Mouse (Mus musculus) lung, embryonic 14.5 days (tissue): ENCODE results near the gene Chkb. TPM values are rescaled to one million over a fixed set of nuclear protein-coding genes. Genes with fewer than 3 reads are reported as not detected.
A peak's percentile ranks its signal among the peaks of the same experiment; 100 is the strongest.

ENCODE experiments used
- ATAC-seq: fragments of 200-750 bp; cut with Nextera tagmentation; 2 replicates; pipeline ENCODE4 v1.8.0; 2017; ENCODE audit warnings: mild to moderate bottlenecking, moderate TSS enrichment, moderate library complexity; ENCODE audit not compliant: insufficient read depth
- DNase-seq: peaks from one replicate; pipeline ENCODE4 v3.0.0-alpha.2; 2015
- H3K27ac ChIP-seq: fragments of 300-500 bp; sonication (generic); 2 replicates; pipeline ENCODE4 v1.5.1; 2014; ENCODE audit warnings: low read depth, mild to moderate bottlenecking, moderate library complexity
- H3K27me3 ChIP-seq: fragments of 300-500 bp; sonication (generic); 2 replicates; pipeline ENCODE4 v1.6.1; 2014; ENCODE audit warnings: low read length, control low read depth; ENCODE audit not compliant: insufficient read depth
- H3K36me3 ChIP-seq: fragments of 300-500 bp; sonication (generic); 2 replicates; pipeline ENCODE4 v1.6.1; 2014; ENCODE audit warnings: control low read depth; ENCODE audit not compliant: insufficient read depth
- H3K4me1 ChIP-seq: fragments of 300-500 bp; sonication (generic); 2 replicates; pipeline ENCODE4 v1.6.1; 2014; ENCODE audit warnings: antibody characterized with exemption, control low read depth; ENCODE audit not compliant: insufficient read depth
- H3K4me2 ChIP-seq: fragments of 300-500 bp; sonication (generic); 2 replicates; pipeline ENCODE4 v1.6.1; 2014; ENCODE audit warnings: mild to moderate bottlenecking
- H3K4me3 ChIP-seq: fragments of 300-500 bp; sonication (generic); 2 replicates; pipeline ENCODE4 v1.5.1; 2014; ENCODE audit warnings: low read depth, low read length
- H3K9ac ChIP-seq: fragments of 300-500 bp; sonication (generic); 2 replicates; pipeline ENCODE4 v1.6.1; 2014
- H3K9me3 ChIP-seq: fragments of 300-500 bp; sonication (generic); 2 replicates; pipeline ENCODE4 v1.6.1; 2016; ENCODE audit warnings: low read depth, low read length, control low read depth
- CTCF ChIP-seq: IDR thresholded peaks from 2 replicates; pipeline ENCODE4 v1.5.1; 2016; ENCODE audit warnings: antibody characterized with exemption, low read depth
- WGBS: fragments of 180-500 bp; shearing (Covaris S2); extraction: QIAGEN DNeasy Blood & Tissue Kit; methylation state at CpG from one replicate; pipeline ENCODE4 v1.1.7; 2014; 5-methylcytosine and 5-hydroxymethylcytosine counted together
- polyA plus RNA-seq: library from polyadenylated mRNA; unstranded; fragments of >200 nt; fragmentation: Nextera tagmentation; extraction: Ambion mirVana; gene quantifications from 2 replicates; pipeline ENCODE4 v1.2.1, GENCODE M21; 2014

Chkb gene
- polyA plus RNA-seq, 1 experiment from 2014 or later = 45.9 TPM

DNA sequence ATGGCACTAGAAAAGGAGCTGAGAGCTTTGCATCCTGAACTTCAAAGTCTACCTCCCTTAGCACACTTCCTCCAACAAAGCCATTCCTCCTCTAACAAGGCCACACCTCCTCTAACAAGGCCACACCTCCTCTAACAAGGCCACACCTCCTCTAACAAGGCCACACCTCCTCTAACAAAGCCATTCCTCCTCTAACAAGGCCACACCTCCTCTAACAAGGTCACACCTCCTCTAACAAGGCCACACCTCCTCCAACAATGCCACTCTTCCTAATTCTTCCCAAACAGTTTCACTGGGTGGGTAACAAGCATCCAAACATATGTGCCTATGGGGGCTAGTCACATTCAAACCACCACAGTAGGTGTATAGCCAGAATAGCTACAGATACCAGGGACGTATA is 27.2 kb downstream of the Chkb start:
- no peak for ATAC-seq
- Histone ChIP-seq H3K9ac (no peak overlapping the region), H3K4me1 (no peaks in the 10 kb centered on the region), H3K9me3 (no peaks in the 10 kb centered on the region), H3K27me3 (no peaks in the 10 kb centered on the region), H3K36me3 (no peaks in the 10 kb centered on the region), H3K4me2 (no peak overlapping the region), H3K4me3 (no peak overlapping the region), H3K27ac (no peak overlapping the region)
- TF ChIP-seq CTCF = no peak
- 84% methylated on average over 1 of the region's 1 CpGs for WGBS
- DNase-seq = no peak

DNA sequence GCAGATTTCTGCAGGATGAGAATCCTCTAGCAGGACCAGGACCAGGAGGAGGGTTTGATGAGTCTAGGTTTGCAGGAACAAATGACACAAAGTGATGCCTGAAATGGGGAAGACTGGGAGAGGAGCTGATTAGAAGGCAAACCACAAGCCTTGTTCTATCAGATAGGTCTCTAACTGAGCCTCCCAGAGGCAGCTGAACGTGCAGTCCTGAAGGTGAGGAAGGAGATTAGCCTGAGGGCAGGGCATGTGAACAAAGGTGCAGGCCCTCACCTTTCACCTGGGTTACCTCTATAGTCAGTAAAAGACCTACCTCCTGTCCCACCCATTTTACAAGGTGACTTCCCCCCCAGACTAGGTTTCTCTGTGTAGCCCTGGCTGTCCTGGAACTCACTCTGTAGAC is 30.0 kb downstream of the Chkb start:
- Histone ChIP-seq H3K36me3 (no peaks in the 10 kb centered on the region), H3K4me3 (no peak overlapping the region), H3K4me1 (no peaks in the 10 kb centered on the region), H3K27ac (no peak overlapping the region), H3K27me3 (no peaks in the 10 kb centered on the region), H3K4me2 (no peak overlapping the region), H3K9ac (no peak overlapping the region), H3K9me3 (no peaks in the 10 kb centered on the region)
- no peak for DNase-seq
- no peak for ATAC-seq
- no peak for TF ChIP-seq CTCF
- 52% methylated on average over 1 of the region's 1 CpGs for WGBS

DNA sequence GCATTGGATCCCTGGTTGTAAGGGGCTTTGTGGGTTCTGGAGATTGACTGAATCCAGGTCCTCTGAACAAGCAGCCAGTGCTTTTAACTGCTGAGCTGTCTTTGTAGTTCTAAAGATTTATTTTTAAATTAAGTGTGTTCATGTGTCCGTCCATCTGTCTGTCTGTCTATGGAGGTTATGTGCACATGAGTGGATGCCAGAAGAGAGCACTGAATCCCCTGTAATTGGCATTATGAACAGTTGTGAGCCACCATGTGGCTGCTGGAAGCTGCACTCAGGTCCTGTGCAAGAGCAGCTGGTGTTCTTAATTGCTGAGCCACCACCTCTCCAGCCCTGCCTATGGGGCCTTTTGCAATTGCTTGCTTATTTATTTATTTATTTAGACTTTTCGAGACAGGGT is 31.6 kb downstream of the Chkb start:
- Histone ChIP-seq H3K4me2 (no peak overlapping the region), H3K27me3 (no peaks in the 10 kb centered on the region), H3K4me3 (no peak overlapping the region), H3K4me1 (no peaks in the 10 kb centered on the region), H3K9ac (no peak overlapping the region), H3K9me3 (no peaks in the 10 kb centered on the region), H3K27ac (no peak overlapping the region), H3K36me3 (no peaks in the 10 kb centered on the region)
- TF ChIP-seq CTCF = no peak
- no peak for ATAC-seq
- DNase-seq = no peak
- WGBS = 82% methylated on average over 2 of the region's 2 CpGs

DNA sequence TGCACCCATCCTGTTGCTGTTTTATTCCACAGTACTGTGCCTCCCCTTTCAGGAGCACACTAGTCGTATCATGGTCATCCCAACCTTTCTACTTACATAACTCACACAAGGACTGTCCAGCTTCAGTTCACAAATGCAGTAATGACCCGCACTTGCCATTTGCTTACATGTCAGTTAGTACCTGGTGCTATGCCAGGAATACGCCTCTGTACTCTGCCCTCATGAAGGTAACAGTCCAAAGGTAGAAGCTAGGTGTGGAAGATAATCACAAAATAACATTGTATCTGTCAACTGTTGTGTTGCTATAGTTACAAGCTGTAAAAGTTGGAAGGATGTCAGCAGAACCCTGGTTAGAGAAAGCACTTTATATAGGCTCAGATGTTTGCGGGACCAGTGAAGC is 32.8 kb downstream of the Chkb start:
- no peak overlapping the region for H3K9ac ChIP-seq
- no peak for ATAC-seq
- 76% methylated on average over 4 of the region's 4 CpGs for WGBS
- H3K36me3 ChIP-seq = no peaks in the 10 kb centered on the region
- no peaks in the 10 kb centered on the region for H3K4me1 ChIP-seq
- DNase-seq = no peak
- H3K4me3 ChIP-seq = no peak overlapping the region
- no peaks in the 10 kb centered on the region for H3K27me3 ChIP-seq
- TF ChIP-seq CTCF = no peak
- no peak overlapping the region for H3K27ac ChIP-seq
- no peak overlapping the region for H3K4me2 ChIP-seq
- H3K9me3 ChIP-seq = no peaks in the 10 kb centered on the region

DNA sequence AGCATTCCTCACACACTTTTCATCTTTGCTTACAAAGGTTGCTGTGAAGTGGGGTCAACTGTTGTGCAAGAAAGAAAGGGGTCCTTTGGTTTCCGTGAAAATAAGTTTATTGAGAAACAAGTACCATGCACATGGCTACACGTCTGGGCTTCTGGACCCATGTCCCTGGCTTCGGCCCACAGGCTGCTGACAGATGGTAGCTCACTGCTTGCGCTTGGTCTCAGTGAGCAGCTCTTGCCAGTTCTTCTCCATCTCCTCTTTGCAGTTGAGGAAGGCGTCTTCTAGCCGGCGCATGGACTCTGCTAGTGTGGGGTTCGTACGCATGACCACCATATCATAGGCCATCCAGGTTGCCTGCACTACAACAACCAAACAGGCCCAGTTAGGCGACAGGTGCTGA is 39.6 kb downstream of the Chkb start:
- H3K4me3 ChIP-seq = no peak overlapping the region
- no peak for TF ChIP-seq CTCF
- DNase-seq (no peak), ATAC-seq (no peak)
- WGBS = 87% methylated on average over 10 of the region's 10 CpGs
- no peak overlapping the region for H3K4me2 ChIP-seq
- H3K4me1 ChIP-seq = no peaks in the 10 kb centered on the region
- no peaks in the 10 kb centered on the region; the same call in 1 of the 2 replicates for H3K27me3 ChIP-seq
- no peaks in the 10 kb centered on the region for H3K36me3 ChIP-seq
- H3K9ac ChIP-seq = no peak overlapping the region
- no peaks in the 10 kb centered on the region for H3K9me3 ChIP-seq
- no peak overlapping the region for H3K27ac ChIP-seq

GRCm38 (mm10) chr15:89387127-89387526 is 42.6 kb downstream of the Chkb start:
- H3K4me3 ChIP-seq = no peak overlapping the region
- H3K27ac ChIP-seq = no peak overlapping the region
- ATAC-seq = no peak
- 34% methylated on average over 12 of the region's 12 CpGs for WGBS
- no peaks in the 10 kb centered on the region for H3K36me3 ChIP-seq
- no peak overlapping the region for H3K9ac ChIP-seq
- H3K27me3 ChIP-seq = no peaks in the 10 kb centered on the region; the same call in 1 of the 2 replicates
- H3K4me2 ChIP-seq = no peak overlapping the region
- no peaks in the 10 kb centered on the region for H3K4me1 ChIP-seq
- TF ChIP-seq CTCF = no peak
- no peak for DNase-seq
- no peaks in the 10 kb centered on the region for H3K9me3 ChIP-seq

GRCm38 (mm10) chr15:89384617-89385016 is 45.1 kb downstream of the Chkb start, which contains the start of gene Klhdc7b:
Gene Klhdc7b, plus strand, starts transcription at chr15:89384917.
- no peak for TF ChIP-seq CTCF

DNA sequence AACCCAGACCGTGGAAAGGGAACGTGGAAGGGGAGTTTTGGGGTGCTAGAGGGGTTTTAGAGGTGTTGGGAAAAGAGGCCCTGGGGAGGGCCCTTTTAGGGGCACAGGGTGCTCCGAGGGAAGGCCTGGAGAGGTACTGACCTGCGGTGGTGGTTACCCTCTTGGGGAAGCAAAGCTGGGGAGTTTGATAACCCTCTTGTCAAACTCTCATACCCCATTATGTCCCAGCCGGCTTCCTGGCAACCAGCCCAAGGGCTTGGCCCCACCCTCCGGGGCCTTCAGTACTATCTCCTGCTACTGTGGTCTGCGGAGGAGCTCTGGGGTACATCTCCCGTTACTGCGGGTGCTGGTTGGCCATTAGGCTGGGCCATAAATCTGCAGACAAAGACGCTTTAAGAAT is 50.3 kb downstream of the Chkb start:
- TF ChIP-seq CTCF = no peak
- Histone ChIP-seq H3K9ac (0 out of 2 replicates have a peak overlapping the region, but pooled peaks have one; percentile 7), H3K27me3 (peaks cover 44% of the 10 kb centered on the region), H3K4me2 (peak overlapping the region; percentile 65), H3K4me3 (peak overlapping the region; percentile 34; the same call in 1 of the 2 replicates), H3K27ac (no peak overlapping the region), H3K36me3 (no peaks in the 10 kb centered on the region), H3K9me3 (no peaks in the 10 kb centered on the region), H3K4me1 (peaks cover 6% of the 10 kb centered on the region)
- no peak for ATAC-seq
- 10% methylated on average over 10 of the region's 10 CpGs for WGBS
- peak; percentile 56 for DNase-seq

More at GRCm38 (mm10) chr15:89384617-89385016, 45.1 kb downstream of the Chkb start, which contains the start of gene Klhdc7b:
- no peak within 1 kb of the TSS for H3K9ac ChIP-seq
- H3K4me1 ChIP-seq = no peaks in the 10 kb centered on the region
- H3K27ac ChIP-seq = no peak within 1 kb of the TSS
- no peak within 1 kb of the TSS for H3K4me3 ChIP-seq
- H3K9me3 ChIP-seq = no peaks in the 10 kb centered on the region
- no peaks in the 10 kb centered on the region for H3K36me3 ChIP-seq
- no peak within 1 kb of the TSS for H3K4me2 ChIP-seq
- WGBS = 75% methylated on average over 7 of the region's 7 CpGs
- DNase-seq = no peak
- ATAC-seq = no peak
- peaks cover 9% of the 10 kb centered on the region for H3K27me3 ChIP-seq
